Mouse (Mus musculus) CH12.LX (cell line): ENCODE data around the gene C1qc. TPM values are rescaled to one million over a fixed set of nuclear protein-coding genes. Genes with fewer than 3 reads are reported as not detected.

ENCODE experiments used
- DNase-seq: peaks from one replicate; pipeline ENCODE4 v3.0.0-alpha.2; 2013; ENCODE audit errors: extremely low read depth
- H3K27ac ChIP-seq: 2 replicates; pipeline ENCODE4 v1.5.1; 2012; ENCODE audit warnings: low read depth, mild to moderate bottlenecking, control low read depth, moderate library complexity; ENCODE audit not compliant: insufficient read depth
- H3K27me3 ChIP-seq: replicated peaks from 2 replicates; pipeline ENCODE3; 2012; ENCODE audit warnings: inconsistent platforms
- H3K36me3 ChIP-seq, 2 experiments: replicated peaks in 1 of 2; 2 replicates each; pipeline versions ENCODE3 to v1.6.1; 2012; ENCODE audit warnings: inconsistent platforms in 1 of 2, low read length in 1 of 2, mild to moderate bottlenecking in 1 of 2, mixed read lengths in 1 of 2, moderate library complexity in 1 of 2; ENCODE audit not compliant: control insufficient read depth in 1 of 2, insufficient read depth in 1 of 2
- H3K4me1 ChIP-seq, 2 experiments: 2 replicates each; pipeline ENCODE4 v1.6.1; 2012; ENCODE audit warnings: inconsistent platforms in 1 of 2, moderate library complexity in 1 of 2; ENCODE audit not compliant: insufficient read depth in 2 of 2, control insufficient read depth in 1 of 2
- H3K4me2 ChIP-seq: 2 replicates; pipeline ENCODE4 v1.6.1; 2012; ENCODE audit warnings: low read depth, mild to moderate bottlenecking, control low read depth; ENCODE audit not compliant: poor library complexity, insufficient read depth, severe bottlenecking
- H3K4me3 ChIP-seq, 3 experiments: fragments of 150-350 bp in 1 of 3; sonication (generic) in 1 of 3; replicated peaks in 1 of 3; 2 replicates each; pipeline versions ENCODE3 to v1.5.1; 2011 to 2012; ENCODE audit warnings: low read depth in 2 of 3, low read length in 2 of 3, mild to moderate bottlenecking in 2 of 3, moderate library complexity in 2 of 3, control low read depth in 1 of 3, improper control_type of control experiment in 1 of 3, inconsistent platforms in 1 of 3, mixed read lengths in 1 of 3; ENCODE audit not compliant: poor library complexity in 1 of 3
- H3K79me2 ChIP-seq: replicated peaks from 2 replicates; pipeline ENCODE4 v1.6.1; 2012; ENCODE audit warnings: mild to moderate bottlenecking, moderate library complexity; ENCODE audit not compliant: control insufficient read depth, poor library complexity, insufficient read depth, severe bottlenecking; ENCODE audit errors: extremely low read depth
- H3K9ac ChIP-seq: 2 replicates; pipeline ENCODE4 v1.6.1; 2012; ENCODE audit warnings: low read depth, mild to moderate bottlenecking, control low read depth, moderate library complexity; ENCODE audit not compliant: insufficient read depth
- H3K9me3 ChIP-seq: replicated peaks from 2 replicates; pipeline ENCODE3; 2012; ENCODE audit warnings: low read length, inconsistent platforms, mixed read lengths
- CHD2 ChIP-seq: IDR thresholded peaks from 2 replicates; pipeline ENCODE4 v1.6.1; 2011; ENCODE audit warnings: low read length, improper control_type of control experiment
- CTCF ChIP-seq, 2 experiments: IDR thresholded peaks in 1 of 2; conservative IDR thresholded peaks in 1 of 2; 2 replicates each; pipeline ENCODE4 v1.5.1; 2011 to 2012; ENCODE audit warnings: low read depth in 2 of 2, low read length in 2 of 2, improper control_type of control experiment in 1 of 2, inconsistent platforms in 1 of 2, mild to moderate bottlenecking in 1 of 2, moderate library complexity in 1 of 2
- E2F4 ChIP-seq: IDR thresholded peaks from 2 replicates; pipeline ENCODE4 v1.6.1; 2011; ENCODE audit warnings: low read depth, low read length, improper control_type of control experiment; ENCODE audit not compliant: insufficient replicate concordance
- ELF1 ChIP-seq: IDR thresholded peaks from 2 replicates; pipeline ENCODE4 v1.6.1; 2014; ENCODE audit warnings: low read depth, mild to moderate bottlenecking, inconsistent platforms, low read length, improper control_type of control experiment
- ETS1 ChIP-seq: conservative IDR thresholded peaks from 2 replicates; pipeline ENCODE4 v1.6.1; 2012; ENCODE audit warnings: low read depth, mild to moderate bottlenecking, inconsistent platforms, low read length, improper control_type of control experiment, moderate library complexity
- GABPA ChIP-seq: IDR thresholded peaks from 2 replicates; pipeline ENCODE4 v1.6.1; 2012; ENCODE audit warnings: low read depth, low read length, improper control_type of control experiment, inconsistent platforms; ENCODE audit not compliant: insufficient replicate concordance
- HCFC1 ChIP-seq: IDR thresholded peaks from 2 replicates; pipeline ENCODE4 v1.6.1; 2012; ENCODE audit warnings: low read depth, mild to moderate bottlenecking, inconsistent platforms, low read length, improper control_type of control experiment
- JUN ChIP-seq: IDR thresholded peaks from 2 replicates; pipeline ENCODE4 v1.6.1; 2011; ENCODE audit warnings: low read depth, mild to moderate bottlenecking, low read length, improper control_type of control experiment, moderate library complexity; ENCODE audit not compliant: insufficient read depth
- KAT2A ChIP-seq: IDR thresholded peaks from 2 replicates; pipeline ENCODE4 v1.6.1; 2012; ENCODE audit warnings: low read length, improper control_type of control experiment, inconsistent platforms; ENCODE audit not compliant: insufficient replicate concordance
- MAFK ChIP-seq: IDR thresholded peaks from 2 replicates; pipeline ENCODE4 v1.6.1; 2011; ENCODE audit warnings: low read length, improper control_type of control experiment; ENCODE audit not compliant: insufficient replicate concordance
- MAX ChIP-seq: IDR thresholded peaks from 2 replicates; pipeline ENCODE4 v1.6.1; 2011; ENCODE audit warnings: low read length, improper control_type of control experiment
- MAZ ChIP-seq: IDR thresholded peaks from 2 replicates; pipeline ENCODE4 v1.6.1; 2012; ENCODE audit warnings: low read depth, mild to moderate bottlenecking, inconsistent platforms, low read length, improper control_type of control experiment, moderate library complexity
- MEF2A ChIP-seq: IDR thresholded peaks from 2 replicates; pipeline ENCODE4 v1.6.1; 2014; ENCODE audit warnings: low read depth, mild to moderate bottlenecking, inconsistent platforms, low read length, improper control_type of control experiment, borderline replicate concordance
- MXI1 ChIP-seq: IDR thresholded peaks from 2 replicates; pipeline ENCODE4 v1.6.1; 2011; ENCODE audit warnings: mild to moderate bottlenecking, low read depth, low read length, improper control_type of control experiment
- MYC ChIP-seq: IDR thresholded peaks from 2 replicates; pipeline ENCODE4 v1.6.1; 2011; ENCODE audit warnings: low read depth, mild to moderate bottlenecking, improper control_type of control experiment, low read length
- NELFE ChIP-seq: IDR thresholded peaks from 2 replicates; pipeline ENCODE4 v1.6.1; 2011; ENCODE audit warnings: low read depth, low read length, improper control_type of control experiment
- PAX5 ChIP-seq: IDR thresholded peaks from 2 replicates; pipeline ENCODE4 v1.6.1; 2012; ENCODE audit warnings: low read length, inconsistent platforms, mixed read lengths
- POLR2A ChIP-seq: IDR thresholded peaks from 2 replicates; pipeline ENCODE4 v1.6.1; 2011; ENCODE audit warnings: low read depth, mild to moderate bottlenecking, improper control_type of control experiment, low read length
- RAD21 ChIP-seq: IDR thresholded peaks from 2 replicates; pipeline ENCODE4 v1.6.1; 2011; ENCODE audit warnings: low read depth, mild to moderate bottlenecking, low read length, improper control_type of control experiment, moderate library complexity
- SIN3A ChIP-seq: IDR thresholded peaks from 2 replicates; pipeline ENCODE4 v1.6.1; 2012; ENCODE audit warnings: low read length, improper control_type of control experiment, inconsistent platforms
- SMC3 ChIP-seq: IDR thresholded peaks from 2 replicates; pipeline ENCODE4 v1.6.1; 2011; ENCODE audit warnings: low read depth, low read length, improper control_type of control experiment
- TBP ChIP-seq: conservative IDR thresholded peaks from 2 replicates; pipeline ENCODE4 v1.6.1; 2011; ENCODE audit warnings: low read depth, low read length, improper control_type of control experiment
- UBTF ChIP-seq: IDR thresholded peaks from 2 replicates; pipeline ENCODE4 v1.6.1; 2012; ENCODE audit warnings: low read depth, mild to moderate bottlenecking, inconsistent platforms, low read length, improper control_type of control experiment, moderate library complexity
- USF2 ChIP-seq: conservative IDR thresholded peaks from 2 replicates; pipeline ENCODE4 v1.6.1; 2011; ENCODE audit warnings: low read depth, low read length, improper control_type of control experiment
- ZKSCAN1 ChIP-seq: IDR thresholded peaks from 2 replicates; pipeline ENCODE4 v1.6.1; 2012; ENCODE audit warnings: low read depth, inconsistent platforms, low read length, improper control_type of control experiment, borderline replicate concordance
- ZMIZ1 ChIP-seq: IDR thresholded peaks from 2 replicates; pipeline ENCODE4 v1.6.1; 2012; ENCODE audit warnings: low read depth, mild to moderate bottlenecking, inconsistent platforms, low read length, improper control_type of control experiment
- dilution Hi-C: fragments of 300-500 bp; cut with MboI; formaldehyde crosslinking; loops from 2 replicates; pipeline ENCODE4 v1.14.3; 2020; ENCODE audit warnings: low sequenced_read_pairs; ENCODE audit not compliant: extremely low pct_unique_long_range_greater_than_20kb, extremely low pct_ligation_motif_present
- in situ Hi-C: fragments of 300-500 bp; cut with MboI; formaldehyde crosslinking; loops from 3 replicates; pipeline ENCODE4 v1.14.3; 2019; ENCODE audit warnings: low sequenced_read_pairs, low pct_ligation_motif_present, low pct_unique_long_range_greater_than_20kb, mixed read lengths
- polyA plus RNA-seq: library from polyadenylated mRNA; unstranded; fragments of >175 nt; gene quantifications from 2 replicates; pipeline ENCODE4 v1.2.1, GENCODE M21; 2012; ENCODE audit warnings: low read depth; ENCODE audit not compliant: insufficient read length
- total RNA-seq, 2 experiments: library from RNA; depleted of rRNA; stranded (reverse); fragments of 300-350 nt in 1 of 2; fragments of >200 nt in 1 of 2; gene quantifications; 2 replicates each; pipeline ENCODE4 v1.2.3; 2012 to 2014

The C1qc gene
- total and polyA plus RNA-seq, 3 experiments: not detected

DNA sequence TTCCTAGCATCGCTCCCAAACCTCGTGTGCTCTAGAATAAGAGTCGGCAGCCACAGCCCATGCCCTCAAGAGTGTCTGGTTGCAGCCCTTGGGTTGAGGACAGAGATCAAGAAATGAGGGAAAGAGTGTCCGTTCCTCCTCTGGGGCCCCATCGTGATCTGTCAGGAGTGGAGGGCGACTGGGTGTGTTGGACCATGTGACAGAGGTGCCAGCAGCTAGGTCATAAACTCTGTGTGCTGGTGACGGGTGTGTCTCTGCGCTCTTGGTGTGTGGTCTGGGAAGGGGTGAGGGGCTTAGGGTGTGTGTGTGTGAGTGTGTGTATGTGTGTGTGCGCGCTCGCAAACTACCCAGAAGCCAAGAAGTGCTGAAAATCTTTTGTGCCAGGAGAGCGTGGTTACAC lies 39.9 kb downstream of the C1qc start:
- DNase-seq: no peak
- Histone ChIP-seq H3K36me3 (no peaks in the 10 kb centered on the region), H3K27me3 (peaks cover 78% of the 10 kb centered on the region), H3K27ac (no peak overlapping the region), H3K4me1 (peaks cover 5 to 9% of the 10 kb centered on the region in 2 experiments; a peak in 3 of 4 replicates), H3K9me3 (peaks cover 6% of the 10 kb centered on the region), H3K79me2 (no peaks in the 10 kb centered on the region), H3K4me3 (no peak overlapping the region), H3K9ac (no peak overlapping the region), H3K4me2 (no peak overlapping the region)
- in situ Hi-C loops: no loop called here
- no peak for TF ChIP-seq RAD21
- no peak for TF ChIP-seq NELFE
- TF ChIP-seq MXI1: no peak
- no peak for TF ChIP-seq MYC
- TF ChIP-seq ZMIZ1: no peak
- no peak for TF ChIP-seq HCFC1
- TF ChIP-seq E2F4: no peak
- no peak for TF ChIP-seq SIN3A
- TF ChIP-seq JUN: no peak
- TF ChIP-seq PAX5: no peak
- no peak for TF ChIP-seq ETS1
- TF ChIP-seq ELF1: no peak
- TF ChIP-seq POLR2A: no peak
- TF ChIP-seq UBTF: no peak
- TF ChIP-seq USF2: no peak
- no peak for TF ChIP-seq GABPA
- no peak for TF ChIP-seq ZKSCAN1
- dilution Hi-C loops: no loop called here

DNA sequence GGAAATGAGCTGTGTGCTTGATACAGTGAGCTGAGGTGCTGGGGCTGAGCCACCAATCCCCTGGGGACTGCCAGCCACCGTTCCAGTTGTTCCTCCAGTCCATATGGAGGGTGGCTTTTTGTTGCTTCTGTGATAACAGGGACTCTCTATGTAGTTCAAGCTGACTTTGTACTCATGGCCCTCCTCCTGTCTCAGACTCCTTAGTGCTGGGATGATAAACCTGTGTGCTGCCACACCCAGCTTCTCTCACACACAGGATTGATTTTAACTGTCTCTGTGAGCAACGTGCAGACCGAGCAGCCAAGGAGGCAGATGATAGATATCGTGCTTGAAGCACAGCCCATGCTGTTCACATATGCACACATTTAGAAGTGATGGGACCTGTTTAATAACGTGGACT lies 40.7 kb downstream of the C1qc start:
- H3K79me2 ChIP-seq: no peaks in the 10 kb centered on the region
- peaks cover 6 to 12% of the 10 kb centered on the region in 2 experiments; a peak in 3 of 4 replicates for H3K4me1 ChIP-seq
- dilution Hi-C loops (no loop called here), in situ Hi-C loops (no loop called here)
- H3K4me3 ChIP-seq: no peak overlapping the region
- no peaks in the 10 kb centered on the region for H3K36me3 ChIP-seq
- peaks cover 74% of the 10 kb centered on the region for H3K27me3 ChIP-seq
- H3K9ac ChIP-seq: no peak overlapping the region
- no peak overlapping the region for H3K27ac ChIP-seq
- no peak overlapping the region for H3K4me2 ChIP-seq
- no peak for DNase-seq
- TF ChIP-seq MAZ (no peak), MEF2A (no peak), TBP (no peak), ZKSCAN1 (no peak), SMC3 (no peak), MAX (no peak), CHD2 (no peak), KAT2A (no peak), MAFK (no peak), MXI1 (no peak), CTCF (conservative IDR thresholded peaks at IDR 0.05 in 1 of 2, IDR thresholded peaks at IDR 0.05 in 1 of 2; ENCODE audit: low read depth in 2 of 2, low read length in 2 of 2) (no peak)
- H3K9me3 ChIP-seq: peaks cover 6% of the 10 kb centered on the region
